Mouse (Mus musculus) heart, embryonic 10.5 days (tissue): ENCODE results near the gene Pcsk1. TPM values are rescaled to one million over a fixed set of nuclear protein-coding genes. Genes with fewer than 3 reads are reported as not detected.
A peak's percentile ranks its signal among the peaks of the same experiment; 100 is the strongest.

Experiments
- DNase-seq: peaks from one replicate; pipeline ENCODE4 v3.0.0-alpha.2; 2017; ENCODE audit warnings: low spot score
- H3K27ac ChIP-seq: fragments of 300-500 bp; sonication (generic); 2 replicates; pipeline ENCODE4 v1.5.1; 2016; ENCODE audit warnings: mild to moderate bottlenecking
- H3K27me3 ChIP-seq: fragments of 300-500 bp; sonication (generic); 2 replicates; pipeline ENCODE4 v1.6.1; 2016; ENCODE audit warnings: mild to moderate bottlenecking; ENCODE audit not compliant: poor library complexity, insufficient read depth, severe bottlenecking
- H3K36me3 ChIP-seq: fragments of 300-500 bp; sonication (generic); 2 replicates; pipeline ENCODE4 v1.6.1; 2016; ENCODE audit warnings: mild to moderate bottlenecking, moderate library complexity
- H3K4me1 ChIP-seq: fragments of 300-500 bp; sonication (generic); 2 replicates; pipeline ENCODE4 v1.6.1; 2016; ENCODE audit warnings: mild to moderate bottlenecking
- H3K4me3 ChIP-seq: fragments of 300-500 bp; sonication (generic); 2 replicates; pipeline ENCODE4 v1.5.1; 2016; ENCODE audit warnings: mild to moderate bottlenecking, moderate library complexity
- H3K9me3 ChIP-seq: fragments of 300-500 bp; sonication (generic); 2 replicates; pipeline ENCODE4 v1.6.1; 2016; ENCODE audit warnings: mild to moderate bottlenecking, moderate library complexity
- WGBS: fragments of 180-500 bp; shearing (Covaris S2); methylation state at CpG from one replicate; pipeline ENCODE4 v1.1.7; 2016; 5-methylcytosine and 5-hydroxymethylcytosine counted together
- polyA plus RNA-seq: library from polyadenylated mRNA; unstranded; fragments of >200 nt; fragmentation: Nextera tagmentation; extraction: Ambion mirVana; gene quantifications from 2 replicates; pipeline ENCODE4 v1.2.1, GENCODE M21; 2016

Gene Pcsk1
- 0.06 TPM in 1 of 2 replicates, not detected in the other for polyA plus RNA-seq

- Histone ChIP-seq H3K4me1 (no peaks in the 10 kb centered on the region), H3K4me3 (peak within 1 kb of the TSS; percentile 52), H3K27me3 (peaks cover 21% of the 10 kb centered on the region; the same call in 1 of the 2 replicates), H3K9me3 (no peaks in the 10 kb centered on the region), H3K27ac (no peak within 1 kb of the TSS), H3K36me3 (no peaks in the 10 kb centered on the region)
- no peak for DNase-seq
- WGBS = 2% methylated on average over 28 of the region's 28 CpGs
These were observed at the start of gene Pcsk1 for GRCm38 (mm10) chr13:75089721-75090410. TSS of gene Pcsk1 (plus strand) at chr13:75089826.

- H3K27me3 ChIP-seq = no peaks in the 10 kb centered on the region
- no peak overlapping the region for H3K4me3 ChIP-seq
- no peak overlapping the region for H3K27ac ChIP-seq
These were observed 30.8 kb upstream of the Pcsk1 start for GRCm38 (mm10) chr13:75058818-75059217.

GRCm38 (mm10) chr13:75063947-75064346, 25.7 kb upstream of the Pcsk1 start:
- Histone ChIP-seq H3K27ac (no peak overlapping the region), H3K27me3 (no peaks in the 10 kb centered on the region), H3K4me1 (no peaks in the 10 kb centered on the region), H3K4me3 (no peak overlapping the region), H3K9me3 (no peaks in the 10 kb centered on the region), H3K36me3 (no peaks in the 10 kb centered on the region)
- peak; percentile 72 for DNase-seq
- WGBS = 70% methylated on average over 3 of the region's 3 CpGs

More at GRCm38 (mm10) chr13:75058818-75059217, 30.8 kb upstream of the Pcsk1 start:
- DNase-seq = no peak
- no peaks in the 10 kb centered on the region for H3K9me3 ChIP-seq
- H3K4me1 ChIP-seq = no peaks in the 10 kb centered on the region
- no peaks in the 10 kb centered on the region for H3K36me3 ChIP-seq

- Histone ChIP-seq H3K27me3 (peaks cover 21% of the 10 kb centered on the region; the same call in 1 of the 2 replicates), H3K4me1 (no peaks in the 10 kb centered on the region), H3K27ac (no peak overlapping the region), H3K36me3 (no peaks in the 10 kb centered on the region), H3K4me3 (no peak overlapping the region), H3K9me3 (no peaks in the 10 kb centered on the region)
- DNase-seq = no peak
- 22% methylated on average over 6 of the region's 6 CpGs for WGBS
These were observed 1.0 kb upstream of the Pcsk1 start for GRCm38 (mm10) chr13:75088597-75088996.

- H3K27ac ChIP-seq = no peak overlapping the region
- H3K36me3 ChIP-seq = no peaks in the 10 kb centered on the region
- WGBS = 3% methylated on average over 12 of the region's 12 CpGs
- no peaks in the 10 kb centered on the region for H3K4me1 ChIP-seq
- peak overlapping the region; percentile 52 for H3K4me3 ChIP-seq
- H3K9me3 ChIP-seq = no peaks in the 10 kb centered on the region
- DNase-seq = no peak
- peaks cover 21% of the 10 kb centered on the region; the same call in 1 of the 2 replicates for H3K27me3 ChIP-seq
These were observed 769 bp downstream of the Pcsk1 start for GRCm38 (mm10) chr13:75090411-75090779.

GRCm38 (mm10) chr13:75091071-75091470, 1.4 kb downstream of the Pcsk1 start:
- Histone ChIP-seq H3K9me3 (no peaks in the 10 kb centered on the region), H3K27ac (no peak overlapping the region), H3K4me3 (no peak overlapping the region), H3K27me3 (peaks cover 21% of the 10 kb centered on the region; the same call in 1 of the 2 replicates), H3K36me3 (no peaks in the 10 kb centered on the region), H3K4me1 (no peaks in the 10 kb centered on the region)
- no peak for DNase-seq
- WGBS = 74% methylated on average over 5 of the region's 5 CpGs

- H3K9me3 ChIP-seq = no peaks in the 10 kb centered on the region
- no peaks in the 10 kb centered on the region for H3K4me1 ChIP-seq
- H3K36me3 ChIP-seq = no peaks in the 10 kb centered on the region
- no peak for DNase-seq
- no peak overlapping the region for H3K27ac ChIP-seq
- no peak overlapping the region for H3K4me3 ChIP-seq
- H3K27me3 ChIP-seq = peaks cover 7% of the 10 kb centered on the region; the same call in 1 of the 2 replicates
These were observed 5.9 kb downstream of the Pcsk1 start for GRCm38 (mm10) chr13:75095487-75095886.

- DNase-seq = no peak
- H3K4me3 ChIP-seq = no peak overlapping the region
- H3K36me3 ChIP-seq = no peaks in the 10 kb centered on the region
- H3K4me1 ChIP-seq = no peaks in the 10 kb centered on the region
- no peaks in the 10 kb centered on the region for H3K9me3 ChIP-seq
- H3K27ac ChIP-seq = no peak overlapping the region
- 53% methylated on average over 2 of the region's 2 CpGs for WGBS
- H3K27me3 ChIP-seq = no peaks in the 10 kb centered on the region
These were observed 23.5 kb downstream of the Pcsk1 start for GRCm38 (mm10) chr13:75113114-75113513.

GRCm38 (mm10) chr13:75114007-75114424, 24.4 kb downstream of the Pcsk1 start:
- Histone ChIP-seq H3K36me3 (no peaks in the 10 kb centered on the region), H3K27ac (no peak overlapping the region), H3K4me3 (no peak overlapping the region), H3K4me1 (no peaks in the 10 kb centered on the region), H3K9me3 (no peaks in the 10 kb centered on the region), H3K27me3 (no peaks in the 10 kb centered on the region)
- 87% methylated on average over 2 of the region's 2 CpGs for WGBS
- DNase-seq = no peak

GRCm38 (mm10) chr13:75114838-75115237, 25.2 kb downstream of the Pcsk1 start:
- no peaks in the 10 kb centered on the region for H3K36me3 ChIP-seq
- H3K27me3 ChIP-seq = no peaks in the 10 kb centered on the region
- no peak overlapping the region for H3K27ac ChIP-seq
- DNase-seq = no peak
- no peaks in the 10 kb centered on the region for H3K9me3 ChIP-seq
- no peaks in the 10 kb centered on the region for H3K4me1 ChIP-seq
- WGBS = 77% methylated on average over 1 of the region's 1 CpGs
- H3K4me3 ChIP-seq = no peak overlapping the region

- no peak overlapping the region for H3K4me3 ChIP-seq
- no peaks in the 10 kb centered on the region for H3K27me3 ChIP-seq
- no peaks in the 10 kb centered on the region for H3K36me3 ChIP-seq
- H3K9me3 ChIP-seq = no peaks in the 10 kb centered on the region
- H3K27ac ChIP-seq = no peak overlapping the region
- H3K4me1 ChIP-seq = no peaks in the 10 kb centered on the region
- DNase-seq = no peak
These were observed 46.2 kb downstream of the Pcsk1 start for GRCm38 (mm10) chr13:75135833-75136232.

- Histone ChIP-seq H3K27me3 (no peaks in the 10 kb centered on the region), H3K27ac (no peak overlapping the region), H3K4me1 (no peaks in the 10 kb centered on the region), H3K9me3 (no peaks in the 10 kb centered on the region), H3K36me3 (no peaks in the 10 kb centered on the region), H3K4me3 (no peak overlapping the region)
- DNase-seq = no peak
- 60% methylated on average over 1 of the region's 1 CpGs for WGBS
These were observed 71.0 kb downstream of the Pcsk1 start for GRCm38 (mm10) chr13:75160661-75161060.

GRCm38 (mm10) chr13:75163408-75163807, 73.8 kb downstream of the Pcsk1 start:
- no peak overlapping the region for H3K4me3 ChIP-seq
- H3K27ac ChIP-seq = no peak overlapping the region
- no peaks in the 10 kb centered on the region for H3K4me1 ChIP-seq
- H3K9me3 ChIP-seq = no peaks in the 10 kb centered on the region
- no peaks in the 10 kb centered on the region for H3K36me3 ChIP-seq
- H3K27me3 ChIP-seq = no peaks in the 10 kb centered on the region
- no peak for DNase-seq
- WGBS = 45% methylated on average over 1 of the region's 1 CpGs
